Mouse (Mus musculus): ENCODE measurements at regions not wholly inside any gene's neighbourhood (a gene's known extent, or its start where the extent isn't known, plus 50 kb on each side); places are given as distances from the start of the nearest gene placed in this dataset.

DNA sequence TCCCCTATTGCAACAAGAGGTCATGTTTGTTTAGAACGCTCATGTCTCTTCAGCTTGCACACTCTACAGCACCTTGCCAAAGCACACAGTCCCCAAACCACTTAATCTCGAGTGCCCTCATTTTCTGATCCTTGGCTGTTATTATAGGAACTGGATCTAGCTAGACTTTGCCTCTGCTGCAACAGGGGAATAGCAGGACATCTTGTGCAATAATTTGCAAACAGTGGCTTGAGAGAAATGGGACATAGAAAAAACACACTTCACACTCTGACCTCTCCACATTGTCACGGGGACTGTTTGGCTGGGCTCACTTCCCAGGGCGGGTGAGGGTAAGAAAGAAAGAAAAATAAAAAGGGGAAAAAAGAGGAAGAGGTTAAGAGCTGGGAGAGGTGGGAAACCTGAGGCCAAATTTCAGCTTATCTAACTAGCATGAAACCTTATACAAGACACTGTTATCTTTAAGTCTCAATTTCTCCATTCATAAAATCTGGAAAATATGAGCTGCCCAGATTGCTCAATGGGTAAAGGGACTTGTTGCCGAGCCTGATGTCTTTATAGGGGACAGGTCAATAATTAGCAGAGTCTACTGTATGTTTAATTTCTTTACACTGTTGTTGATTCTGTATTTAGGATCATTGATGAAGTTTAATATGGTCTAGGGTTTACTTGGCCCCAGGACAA, 356.0 kb downstream of the Ankrd50 start:
- TF ChIP-seq POLR2A (IDR thresholded peaks at IDR 0.05; ENCODE audit: insufficient read depth, low read depth, low read length) (no peak), CTCF (IDR thresholded peaks at IDR 0.05; ENCODE audit: insufficient read depth, low read depth, low read length) (no peak)
- Histone ChIP-seq H3K4me3 (ENCODE audit: insufficient read depth, low read depth, low read length) (no peak overlapping the region), H3K27ac (ENCODE audit: insufficient read depth, low read depth, low read length) (no peak overlapping the region), H3K4me1 (ENCODE audit: control insufficient read depth, insufficient read depth, low read length) (no peaks in the 10 kb centered on the region)
- 77% methylated on average over 5 of the region's 5 CpGs for WGBS

DNA sequence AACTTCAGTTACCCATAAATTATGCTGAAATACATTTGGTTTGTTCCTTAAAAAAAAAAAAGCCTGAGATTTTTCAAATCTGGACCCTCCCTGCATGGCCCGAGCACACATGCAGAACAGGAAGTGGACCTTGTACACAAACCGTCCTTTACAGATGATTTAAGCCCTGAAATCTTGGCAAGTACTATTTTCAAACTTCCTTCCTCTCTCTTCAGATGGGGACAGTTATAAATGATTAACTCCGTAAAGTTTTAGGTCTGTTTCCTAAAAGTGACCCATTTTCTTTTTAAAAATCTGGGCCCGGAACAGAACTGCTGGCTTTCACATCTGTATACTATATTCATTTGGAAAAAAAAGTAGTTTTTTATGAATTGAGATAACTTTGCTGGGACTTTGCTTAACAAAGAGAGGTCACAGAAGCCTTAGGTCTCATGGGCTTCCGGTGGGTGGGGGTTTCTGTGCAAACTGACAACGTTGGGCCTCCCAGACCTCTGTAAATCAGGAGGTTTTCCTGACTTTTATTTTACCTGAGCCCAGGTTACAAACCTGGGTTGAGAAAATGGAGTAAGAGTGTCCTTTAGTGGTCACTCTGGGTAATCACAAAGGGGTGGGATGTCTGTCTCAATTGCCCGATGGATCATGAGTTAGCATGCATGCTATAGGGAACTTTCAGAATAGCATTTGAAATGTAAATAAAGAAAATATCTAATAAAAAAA, 368.4 kb downstream of the Ankrd50 start:
- WGBS = 70% methylated on average over 7 of the region's 7 CpGs
- Histone ChIP-seq H3K4me1 (ENCODE audit: control insufficient read depth, insufficient read depth, low read length) (no peaks in the 10 kb centered on the region), H3K4me3 (ENCODE audit: insufficient read depth, low read depth, low read length) (no peak overlapping the region), H3K27ac (ENCODE audit: insufficient read depth, low read depth, low read length) (no peak overlapping the region)
- TF ChIP-seq POLR2A (IDR thresholded peaks at IDR 0.05; ENCODE audit: insufficient read depth, low read depth, low read length) (no peak), CTCF (IDR thresholded peaks at IDR 0.05; ENCODE audit: insufficient read depth, low read depth, low read length) (no peak)

- TF ChIP-seq CTCF (IDR thresholded peaks at IDR 0.05; ENCODE audit: insufficient read depth, low read depth, low read length) = no peak
- TF ChIP-seq POLR2A (IDR thresholded peaks at IDR 0.05; ENCODE audit: insufficient read depth, low read depth, low read length) = no peak
- H3K4me1 ChIP-seq (ENCODE audit: control insufficient read depth, insufficient read depth, low read length) = no peaks in the 10 kb centered on the region
- H3K27ac ChIP-seq (ENCODE audit: insufficient read depth, low read depth, low read length) = no peak overlapping the region
- 88% methylated on average over 3 of the region's 3 CpGs for WGBS
- no peak overlapping the region for H3K4me3 ChIP-seq (ENCODE audit: insufficient read depth, low read depth, low read length)
Observed at GRCm38 (mm10) chr3:38112568-38112967, 372.1 kb downstream of the Ankrd50 start.

DNA sequence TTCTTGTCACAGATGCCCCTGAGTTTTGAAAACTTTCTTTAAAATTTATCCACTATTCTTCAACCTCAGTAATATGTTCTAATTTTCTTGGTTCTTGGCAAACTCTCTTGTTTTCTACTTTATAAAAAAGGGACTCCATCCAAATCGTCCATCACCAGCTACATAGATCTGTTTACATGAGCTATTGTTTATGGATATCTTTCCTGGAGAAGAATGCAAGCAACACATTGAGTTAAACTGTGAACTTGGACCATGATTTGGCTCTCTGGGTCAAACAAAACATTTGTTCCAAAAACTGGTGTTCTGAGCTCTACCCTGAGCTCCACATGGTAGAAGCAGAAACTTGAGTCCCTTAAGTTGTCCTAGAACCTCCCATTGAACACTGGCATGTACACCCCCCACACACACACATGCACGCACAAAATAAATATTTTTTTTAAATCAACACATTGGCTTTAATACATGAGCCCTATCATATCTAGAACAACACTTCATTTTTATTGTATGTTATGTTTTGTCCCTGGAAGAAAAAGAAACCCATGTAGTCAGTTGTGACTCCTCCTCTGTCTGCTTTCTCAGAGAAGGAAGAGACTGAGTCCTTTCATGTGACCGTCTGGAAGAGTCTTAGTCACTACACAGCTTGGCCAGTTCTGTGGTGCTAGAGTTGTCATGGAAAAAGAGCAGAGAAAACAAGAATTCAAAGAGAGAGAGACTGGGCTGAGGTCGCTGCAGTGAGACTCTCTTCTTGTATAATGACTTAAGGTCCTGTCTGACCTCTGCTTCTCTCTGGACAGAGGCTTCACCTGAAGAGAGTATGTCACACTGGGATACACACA, 379.4 kb downstream of the Ankrd50 start:
- no peaks in the 10 kb centered on the region for H3K4me1 ChIP-seq (ENCODE audit: control insufficient read depth, insufficient read depth, low read length)
- 73% methylated on average over 4 of the region's 4 CpGs for WGBS
- H3K27ac ChIP-seq (ENCODE audit: insufficient read depth, low read depth, low read length) = no peak overlapping the region
- TF ChIP-seq CTCF (IDR thresholded peaks at IDR 0.05; ENCODE audit: insufficient read depth, low read depth, low read length) (no peak), POLR2A (IDR thresholded peaks at IDR 0.05; ENCODE audit: insufficient read depth, low read depth, low read length) (no peak)
- H3K4me3 ChIP-seq (ENCODE audit: insufficient read depth, low read depth, low read length) = no peak overlapping the region

DNA sequence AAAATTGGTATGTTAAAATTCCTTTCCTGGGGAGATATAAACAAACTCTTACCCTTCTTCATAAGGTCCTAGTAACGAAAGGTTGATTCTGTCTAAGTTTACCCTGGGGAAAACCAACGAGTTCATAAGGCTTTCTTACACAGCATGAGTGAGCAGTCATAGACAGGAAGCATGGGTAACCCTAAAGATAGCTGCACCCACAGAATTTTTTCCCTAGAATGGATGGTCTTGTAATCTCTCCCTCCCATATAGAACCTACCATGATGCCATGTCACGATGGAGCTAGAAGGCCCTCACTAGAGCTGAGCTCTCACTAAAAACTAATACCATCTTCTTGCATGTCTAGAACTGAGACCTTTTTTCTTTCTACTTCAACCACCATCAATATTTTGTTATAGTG, 380.1 kb upstream of the Gm5148 start:
- TF ChIP-seq CTCF (IDR thresholded peaks at IDR 0.05; ENCODE audit: insufficient read depth, low read depth, low read length) (no peak), POLR2A (IDR thresholded peaks at IDR 0.05; ENCODE audit: insufficient read depth, low read depth, low read length) (no peak)
- WGBS = 94% methylated on average over 3 of the region's 3 CpGs
- H3K4me1 ChIP-seq (ENCODE audit: control insufficient read depth, insufficient read depth, low read length) = no peaks in the 10 kb centered on the region
- no peak overlapping the region for H3K27ac ChIP-seq (ENCODE audit: insufficient read depth, low read depth, low read length)
- no peak overlapping the region for H3K4me3 ChIP-seq (ENCODE audit: insufficient read depth, low read depth, low read length)

- WGBS = 78% methylated on average over 1 of the region's 1 CpGs
- H3K4me3 ChIP-seq (ENCODE audit: insufficient read depth, low read depth, low read length) = no peak overlapping the region
- H3K4me1 ChIP-seq (ENCODE audit: control insufficient read depth, insufficient read depth, low read length) = no peaks in the 10 kb centered on the region
- TF ChIP-seq CTCF (IDR thresholded peaks at IDR 0.05; ENCODE audit: insufficient read depth, low read depth, low read length) = no peak
- no peak for TF ChIP-seq POLR2A (IDR thresholded peaks at IDR 0.05; ENCODE audit: insufficient read depth, low read depth, low read length)
- H3K27ac ChIP-seq (ENCODE audit: insufficient read depth, low read depth, low read length) = no peak overlapping the region
Observed at GRCm38 (mm10) chr3:38102985-38103384, 378.7 kb upstream of the Gm5148 start.

DNA sequence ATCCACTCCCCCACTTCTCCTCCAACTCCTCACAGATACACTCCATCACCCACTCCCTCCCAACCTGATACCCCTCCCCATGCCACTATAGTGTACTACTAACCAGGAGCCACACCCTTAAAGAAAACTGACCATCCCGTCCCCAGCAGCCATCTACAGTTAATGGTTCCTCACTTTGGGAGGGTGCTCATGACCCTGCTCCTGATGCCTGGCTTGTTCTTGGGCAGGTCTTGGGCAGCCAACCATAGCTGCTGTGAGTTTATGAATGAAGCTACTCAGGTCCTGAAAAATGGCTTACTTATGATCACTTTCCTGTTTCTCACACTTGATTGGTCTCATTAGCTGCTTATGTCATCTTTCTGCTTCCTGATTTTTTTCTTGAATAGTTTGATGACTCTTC, 377.9 kb upstream of the Gm5148 start:
- Histone ChIP-seq H3K4me3 (ENCODE audit: insufficient read depth, low read depth, low read length) (no peak overlapping the region), H3K27ac (ENCODE audit: insufficient read depth, low read depth, low read length) (no peak overlapping the region), H3K4me1 (ENCODE audit: control insufficient read depth, insufficient read depth, low read length) (no peaks in the 10 kb centered on the region)
- WGBS = 97% methylated on average over 1 of the region's 1 CpGs
- TF ChIP-seq CTCF (IDR thresholded peaks at IDR 0.05; ENCODE audit: insufficient read depth, low read depth, low read length) (no peak), POLR2A (IDR thresholded peaks at IDR 0.05; ENCODE audit: insufficient read depth, low read depth, low read length) (no peak)

GRCm38 (mm10) chr3:38094370-38094979, 370.2 kb upstream of the Gm5148 start:
- WGBS = 82% methylated on average over 7 of the region's 7 CpGs
- H3K4me1 ChIP-seq (ENCODE audit: control insufficient read depth, insufficient read depth, low read length) = no peaks in the 10 kb centered on the region
- H3K4me3 ChIP-seq (ENCODE audit: insufficient read depth, low read depth, low read length) = no peak overlapping the region
- H3K27ac ChIP-seq (ENCODE audit: insufficient read depth, low read depth, low read length) = no peak overlapping the region
- TF ChIP-seq CTCF (IDR thresholded peaks at IDR 0.05; ENCODE audit: insufficient read depth, low read depth, low read length) (no peak), POLR2A (IDR thresholded peaks at IDR 0.05; ENCODE audit: insufficient read depth, low read depth, low read length) (no peak)
